Mouse (Mus musculus): Measurements from ENCODE around the gene Snf8.

Snf8 gene

DNA sequence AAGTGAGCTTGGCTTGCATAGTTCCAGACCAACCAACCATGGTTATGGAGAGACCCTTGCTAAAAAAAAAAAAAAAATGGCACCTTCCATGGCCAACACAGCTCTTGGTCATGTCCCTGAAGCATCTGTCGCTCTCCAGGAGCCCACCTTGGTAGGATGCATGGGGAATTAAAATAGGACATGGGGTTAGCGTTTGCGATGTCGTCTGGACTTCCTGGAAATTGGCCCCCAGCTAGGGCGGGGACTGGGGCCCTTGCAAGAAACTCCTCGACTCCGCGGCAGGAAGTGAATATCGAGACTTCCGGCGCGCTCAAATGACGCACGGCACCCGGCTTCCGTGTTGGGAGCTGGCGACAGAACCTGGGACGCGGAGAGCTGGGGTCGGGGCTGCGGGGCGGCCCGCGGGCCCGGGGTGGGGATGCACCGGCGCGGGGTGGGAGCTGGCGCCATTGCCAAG lies at the start of gene Snf8:
Gene Snf8, plus strand, starts transcription at position 290 of the 457 bp plus-strand sequence.
- peak; percentile 99 for DNase-seq (ENCODE audit: extremely low spot score, low spot score)

DNA sequence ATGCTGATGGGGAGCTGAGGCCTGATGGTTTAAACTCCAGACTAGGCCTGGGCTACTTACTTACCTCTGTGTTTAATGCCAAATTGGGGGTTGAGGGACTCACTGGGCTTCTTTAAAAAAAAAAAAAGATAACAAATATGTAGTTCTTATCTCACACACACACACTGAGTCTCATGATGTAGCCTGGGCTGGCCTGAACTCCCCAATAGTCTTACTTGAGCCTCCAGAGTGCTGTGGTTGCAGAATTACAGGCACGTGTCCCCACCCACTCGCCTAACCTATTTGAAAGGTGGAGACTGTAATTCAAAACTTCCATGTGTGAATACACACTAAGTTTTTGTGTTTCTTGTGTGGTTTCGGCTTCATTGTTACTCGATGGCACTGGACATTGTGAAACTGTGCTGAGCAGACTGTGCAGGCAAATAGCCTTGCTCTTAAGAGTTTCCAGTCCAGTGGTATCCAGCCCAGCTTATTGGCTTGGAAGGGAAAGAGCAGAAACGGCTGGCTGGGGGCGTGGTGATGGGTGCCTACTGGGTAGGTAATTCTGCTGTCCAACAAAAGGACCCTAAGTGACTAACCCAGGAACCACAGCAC lies 46.7 kb upstream of the Snf8 start:
- no peak for DNase-seq (ENCODE audit: extremely low spot score, low spot score)

- no peak for DNase-seq (ENCODE audit: extremely low spot score, low spot score)
These were observed 46.2 kb upstream of the Snf8 start for GRCm38 (mm10) chr11:95988533-95988932.

DNA sequence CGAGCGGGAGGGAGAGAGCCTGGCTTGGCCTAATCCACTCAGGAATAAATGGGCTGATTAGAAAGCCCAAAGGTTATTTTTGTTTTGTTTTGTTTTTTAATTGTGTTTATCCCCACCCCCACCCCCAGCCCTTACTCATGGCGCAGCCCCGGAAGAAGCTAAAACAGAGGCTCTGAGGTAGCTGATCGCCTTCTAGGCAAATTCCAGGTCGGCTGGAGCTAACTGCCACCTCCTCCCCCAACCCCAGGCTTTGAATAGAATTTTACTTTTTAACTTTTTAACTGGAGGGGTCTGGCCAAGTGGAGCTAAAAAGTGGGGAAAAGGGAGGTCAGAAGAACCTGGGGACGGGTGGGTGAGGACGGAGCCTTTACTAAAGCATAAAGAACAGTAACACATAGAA lies 44.8 kb upstream of the Snf8 start:
- no peak for DNase-seq (ENCODE audit: extremely low spot score, low spot score)

DNA sequence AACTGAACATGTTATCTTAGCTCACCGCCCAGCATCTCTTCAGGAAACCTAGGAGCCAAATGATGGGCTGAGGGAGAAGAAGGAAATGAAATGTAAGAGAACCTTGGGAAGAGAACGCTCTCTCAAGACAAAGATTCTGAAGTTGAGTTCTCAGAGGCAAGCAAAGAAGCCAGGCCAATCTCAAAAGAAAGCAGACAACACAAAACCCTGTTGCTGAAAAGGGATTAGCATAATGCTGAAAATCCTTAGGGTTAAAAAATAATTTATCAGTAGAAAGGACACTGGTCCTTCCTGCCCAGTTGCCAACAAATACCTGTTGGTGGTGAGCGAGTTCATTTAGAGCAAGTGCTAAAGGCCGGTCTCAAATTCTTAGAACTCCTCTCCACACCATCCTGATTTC lies 44.3 kb upstream of the Snf8 start:
- DNase-seq (ENCODE audit: extremely low spot score, low spot score), result no peak

DNA sequence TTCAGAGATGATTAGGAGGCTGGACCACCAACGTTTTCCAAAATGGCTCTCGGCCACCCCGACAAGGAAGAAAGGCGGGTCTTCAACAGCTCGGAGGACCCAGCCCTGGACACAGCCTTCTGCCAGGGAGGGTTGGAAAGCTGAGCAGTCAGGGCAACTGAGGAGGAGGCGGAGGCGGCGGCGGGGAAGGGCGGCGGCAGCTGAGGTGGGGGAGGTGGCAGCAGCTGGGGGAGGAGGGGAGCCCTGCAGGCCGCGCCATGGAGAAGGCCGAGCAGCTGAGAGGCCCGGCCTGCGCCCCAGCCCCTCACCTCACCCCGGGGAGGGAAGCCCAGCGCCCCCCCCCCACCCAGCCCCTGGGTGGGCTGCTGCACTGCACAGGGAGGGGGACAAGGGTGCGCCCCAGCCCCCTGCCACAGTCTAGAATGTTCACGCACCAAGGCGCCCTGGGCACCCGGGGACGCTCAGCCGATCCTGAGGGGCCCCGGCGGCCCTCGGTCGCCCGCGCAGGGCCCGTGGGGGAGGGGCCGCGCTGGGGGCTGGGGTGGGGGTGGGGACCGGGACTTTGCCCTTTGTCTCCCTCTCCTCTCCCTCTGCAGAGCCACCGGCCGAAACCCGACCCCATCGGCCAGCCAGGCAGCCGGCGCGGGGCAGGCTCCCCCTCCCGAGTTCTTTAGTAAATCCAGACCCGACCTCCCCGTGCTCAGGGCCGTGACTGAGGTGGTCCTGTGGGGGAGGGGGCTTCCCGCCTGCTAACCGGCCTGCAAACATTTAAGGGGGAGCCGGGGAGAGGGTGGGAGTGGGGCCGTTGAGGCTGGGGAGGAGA lies 43.6 kb upstream of the Snf8 start:
- peak; percentile 94 for DNase-seq (ENCODE audit: extremely low spot score, low spot score)

GRCm38 (mm10) chr11:95994151-95994550 lies 40.5 kb upstream of the Snf8 start:
- DNase-seq (ENCODE audit: extremely low spot score, low spot score), result no peak

- DNase-seq (ENCODE audit: extremely low spot score, low spot score), result peak; percentile 57
These were observed 31.4 kb upstream of the Snf8 start for GRCm38 (mm10) chr11:96003100-96003900.

DNA sequence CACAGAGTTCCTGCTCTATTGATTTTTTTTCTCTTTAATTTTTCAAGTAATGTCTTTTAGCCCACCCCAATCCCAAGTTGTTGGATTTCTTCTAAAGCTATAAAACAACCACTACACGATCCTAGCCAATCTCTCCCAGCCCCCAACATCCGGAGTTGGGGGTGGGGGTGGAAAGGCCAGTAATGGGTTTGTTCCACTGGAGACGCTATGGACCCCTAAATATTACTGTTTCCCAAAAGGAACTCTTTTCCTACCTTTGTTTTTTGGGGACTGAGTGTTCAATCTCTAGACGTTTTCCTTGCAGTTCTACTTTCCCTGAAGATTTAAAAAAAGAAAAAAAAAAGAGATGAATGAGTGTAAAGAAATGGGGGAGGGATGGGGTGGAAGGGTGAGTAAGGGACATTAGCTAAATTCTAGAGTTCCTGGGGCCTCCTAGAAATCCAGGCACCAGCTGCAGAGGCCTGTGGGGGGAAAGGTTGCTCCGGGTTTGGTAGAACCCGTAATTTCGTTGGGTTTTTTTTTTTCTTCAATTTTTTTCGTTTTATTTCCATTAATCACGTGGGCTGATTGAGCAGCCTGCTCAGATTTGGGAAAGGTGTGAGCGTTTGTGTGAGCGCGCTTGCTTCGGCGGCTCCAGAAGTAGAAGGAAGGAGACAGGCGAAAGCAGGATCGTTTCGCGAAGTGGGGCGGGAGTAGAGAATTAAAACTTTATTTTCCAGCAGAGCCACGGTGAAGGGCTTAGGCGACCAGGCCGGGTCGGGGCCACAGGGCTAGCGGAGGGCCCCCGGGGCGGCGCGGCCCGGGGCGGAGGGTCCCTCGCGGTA lies 30.5 kb upstream of the Snf8 start:
- no peak for DNase-seq (ENCODE audit: extremely low spot score, low spot score)

DNA sequence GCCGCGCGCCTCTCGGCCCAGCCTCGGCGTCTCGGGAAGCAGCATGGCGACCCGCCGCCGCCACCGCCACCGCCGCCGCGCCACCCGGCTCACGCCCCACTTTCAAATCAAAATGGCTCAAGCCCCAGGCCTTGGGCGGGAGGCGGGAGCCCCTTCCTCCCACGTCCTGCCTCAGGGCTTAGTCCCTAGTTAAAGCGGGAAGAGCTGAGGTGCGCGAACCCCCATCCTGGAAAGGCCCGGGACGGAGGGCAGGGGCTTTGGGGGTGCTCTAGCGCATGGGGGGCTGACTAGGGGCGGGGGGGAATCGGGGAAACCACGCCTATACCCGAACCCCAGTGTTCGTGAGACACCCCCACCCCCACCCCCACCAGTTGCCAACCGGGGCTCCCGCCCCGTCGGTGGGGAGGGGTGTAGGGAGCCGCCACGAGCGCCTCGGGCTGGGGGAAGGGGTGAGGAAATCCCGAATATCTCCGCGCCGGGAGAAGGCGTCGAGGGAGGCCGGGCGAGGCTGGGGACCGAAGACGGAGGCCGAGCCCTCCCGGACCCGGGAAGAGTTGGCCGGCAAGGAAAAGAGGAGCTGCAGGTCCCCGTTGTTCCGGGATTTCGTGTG lies 29.8 kb upstream of the Snf8 start:
- DNase-seq (ENCODE audit: extremely low spot score, low spot score), result peak; percentile 74

DNA sequence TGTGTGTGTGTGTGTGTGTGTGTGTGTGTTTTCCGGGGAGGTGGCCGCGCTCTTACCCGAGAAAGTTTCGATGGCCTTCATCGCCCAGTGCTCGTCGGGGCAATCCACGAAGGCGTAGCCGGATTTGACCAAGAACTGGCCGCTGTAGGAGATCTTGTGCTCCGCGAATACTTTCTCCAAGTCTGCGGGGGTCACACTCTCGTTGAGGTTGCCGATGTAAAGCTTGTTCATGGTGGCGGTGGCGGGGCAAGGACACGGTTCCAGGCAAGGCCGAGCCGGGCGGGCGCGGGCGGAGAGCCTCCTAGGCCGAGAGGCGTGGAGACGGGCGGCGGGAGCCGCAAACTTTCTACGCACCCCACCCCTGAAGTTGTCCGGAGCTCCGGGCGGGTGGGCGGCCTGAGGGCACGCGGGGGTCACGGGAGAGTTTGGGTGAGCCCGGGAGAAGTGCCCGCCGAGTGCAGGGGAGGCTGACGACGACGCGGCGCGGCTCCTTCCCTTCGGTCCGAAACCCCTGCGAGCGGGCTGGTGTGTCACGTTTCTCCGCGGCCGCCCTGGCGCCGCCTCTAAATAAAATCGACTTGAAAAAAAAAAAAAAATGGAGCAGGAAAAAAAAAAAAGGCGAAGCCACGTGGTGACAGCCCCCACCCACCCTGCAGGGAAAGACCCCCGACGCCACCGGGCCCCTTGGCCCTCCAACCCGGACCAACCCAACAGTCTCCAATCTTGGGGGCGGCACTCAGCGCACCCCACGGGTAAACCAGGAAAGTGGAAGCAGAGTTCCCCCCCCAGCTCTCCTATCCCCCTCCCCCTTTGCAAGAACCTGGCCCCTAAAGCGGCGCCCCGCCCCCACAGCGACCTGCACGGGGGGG lies 29.0 kb upstream of the Snf8 start, which contains the start of gene Igf2bp1:
Gene Igf2bp1, minus strand, starts transcription at position 538 of the 869 bp plus-strand sequence.
- DNase-seq (ENCODE audit: extremely low spot score, low spot score), result peak; percentile 83

GRCm38 (mm10) chr11:96006367-96006851 lies 28.3 kb upstream of the Snf8 start:
- DNase-seq (ENCODE audit: extremely low spot score, low spot score), result peak; percentile 89

DNA sequence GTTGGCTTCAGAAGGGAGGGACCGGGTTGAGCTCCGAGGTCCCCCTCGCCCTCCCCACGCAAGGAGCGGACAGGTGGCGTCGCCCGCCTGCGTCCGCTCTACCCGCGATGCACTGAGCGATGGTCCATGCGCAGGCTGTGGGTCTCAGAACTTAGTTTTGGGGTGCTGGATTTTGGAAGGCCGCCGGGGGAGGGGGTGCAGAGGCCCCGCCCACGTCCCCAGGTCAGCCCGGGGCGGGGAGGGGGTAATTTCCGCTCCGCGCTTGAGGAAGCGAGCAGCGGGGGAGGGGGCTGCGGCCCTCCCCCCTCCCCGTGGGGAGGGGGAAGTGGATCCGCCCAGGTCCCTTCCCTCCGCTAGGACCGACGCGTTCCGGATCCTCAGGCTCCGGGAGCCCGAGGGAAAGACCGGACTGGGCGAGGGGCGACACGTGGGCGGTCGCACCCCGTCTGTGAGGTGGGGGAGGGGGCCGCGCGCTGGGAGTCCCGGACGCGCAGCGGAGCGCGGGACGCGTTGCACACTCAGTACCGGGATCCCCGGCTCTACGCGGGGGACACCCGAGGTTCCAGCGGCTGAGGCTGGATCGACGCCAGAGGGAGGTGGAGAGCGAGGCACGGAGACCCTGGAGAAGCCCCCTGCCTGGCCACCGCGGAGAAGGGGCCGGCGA lies 27.7 kb upstream of the Snf8 start:
- no peak for DNase-seq (ENCODE audit: extremely low spot score, low spot score)

DNA sequence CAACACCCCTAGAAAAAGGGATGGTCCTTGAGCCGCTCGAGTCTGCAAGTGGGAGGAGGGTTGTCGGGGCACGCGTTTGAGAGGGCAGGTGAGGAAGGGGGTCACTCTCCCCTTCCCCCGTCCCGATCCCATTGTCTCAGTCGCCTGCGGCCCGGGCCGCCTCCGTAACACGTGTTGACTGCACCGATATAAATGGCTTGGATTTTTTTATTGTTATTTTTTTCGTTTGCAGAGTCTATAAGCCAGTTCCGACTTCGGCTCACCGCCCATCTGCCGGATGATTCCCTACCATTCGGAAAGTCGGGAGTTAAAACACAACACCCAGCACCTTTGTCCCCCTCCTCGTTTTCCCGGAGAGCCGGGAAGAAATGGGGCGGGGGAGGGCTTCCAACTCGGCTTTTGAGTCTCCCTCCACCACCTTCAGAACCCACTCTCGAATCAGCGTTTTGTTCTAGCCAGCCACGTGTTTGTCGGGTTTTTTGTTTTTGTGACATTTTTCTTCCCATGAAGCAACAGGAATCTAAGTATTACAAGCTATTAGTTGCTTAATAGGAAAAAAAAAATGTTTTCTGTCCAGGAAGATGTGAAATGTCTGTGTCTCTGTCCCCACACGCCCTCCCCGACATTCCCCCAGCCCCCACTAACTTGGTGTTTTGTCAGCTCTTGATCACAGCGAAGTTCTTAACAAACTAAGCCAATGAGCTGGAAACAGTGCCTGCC lies 27.0 kb upstream of the Snf8 start:
- no peak for DNase-seq (ENCODE audit: extremely low spot score, low spot score)

DNA sequence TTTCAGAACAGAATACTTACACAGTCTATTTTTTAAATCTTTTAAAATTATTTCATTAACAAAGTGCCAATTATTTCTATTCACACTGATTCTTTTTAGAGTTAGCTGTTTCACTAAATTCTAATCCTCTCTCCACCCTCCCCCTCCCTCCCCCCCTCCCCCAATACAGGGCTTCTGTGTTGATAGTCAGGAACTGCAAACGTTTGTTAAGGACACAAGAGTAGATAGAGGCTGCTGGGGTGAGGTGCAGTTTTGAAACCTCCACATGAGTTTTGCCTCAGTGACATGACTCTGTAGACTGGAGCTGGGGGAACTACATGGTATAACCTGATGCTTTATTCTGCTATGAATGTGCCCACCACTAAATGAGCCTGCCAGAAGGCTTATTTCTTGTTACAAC lies 25.9 kb upstream of the Snf8 start:
- DNase-seq (ENCODE audit: extremely low spot score, low spot score), result no peak

DNA sequence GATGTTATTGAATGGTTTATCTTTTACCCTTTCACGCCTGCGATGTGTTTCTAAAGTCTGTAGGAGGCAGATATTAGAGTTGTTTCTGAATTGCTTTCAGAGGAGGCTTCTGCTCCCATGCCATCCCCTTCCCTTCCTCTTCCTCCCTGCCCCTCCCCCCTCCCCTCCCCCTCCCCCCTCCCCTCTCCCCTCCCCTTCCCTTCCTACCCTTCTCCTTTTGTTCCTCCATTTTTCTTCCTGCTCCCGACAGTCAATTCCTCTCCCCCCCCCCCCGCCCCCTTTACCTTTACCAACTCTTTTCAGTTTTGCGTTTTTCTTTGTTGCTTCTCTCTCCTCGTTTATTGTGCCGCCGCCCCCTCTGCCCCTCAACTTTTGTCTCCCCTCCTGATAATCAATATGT lies 22.7 kb upstream of the Snf8 start:
- peak; percentile 50 for DNase-seq (ENCODE audit: extremely low spot score, low spot score)

- no peak for DNase-seq (ENCODE audit: extremely low spot score, low spot score)
These were observed 19.3 kb upstream of the Snf8 start for GRCm38 (mm10) chr11:96015421-96015820.

- no peak for DNase-seq (ENCODE audit: extremely low spot score, low spot score)
These were observed 16.7 kb upstream of the Snf8 start for GRCm38 (mm10) chr11:96017941-96018351.

All from neural tube, embryonic 10.5 days (tissue).